Mouse (Mus musculus): Measurements from ENCODE around the gene Tmem8. TPM values are rescaled to one million over a fixed set of nuclear protein-coding genes. Genes with fewer than 3 reads are reported as not detected.
"Not testable (repeated sequence)": the region's sequence is repeated elsewhere in the genome, so short reads cannot be mapped to it uniquely, and the experiment has no call there.

Tmem8 gene
- polyA plus RNA-seq, 1 experiment from 2014 or later, result 26.5 TPM

- 36% methylated on average over 9 of the region's 9 CpGs for WGBS
- no peak for ATAC-seq
- Histone ChIP-seq H3K4me1 (replicated peaks; ENCODE audit: control insufficient read depth, insufficient read depth, low read length) (no peaks in the 10 kb centered on the region), H3K27me3 (replicated peaks; ENCODE audit: control insufficient read depth, insufficient read depth, low read length) (no peaks in the 10 kb centered on the region), H3K4me2 (replicated peaks; ENCODE audit: low read depth) (peak overlapping the region; percentile 87), H3K36me3 (ENCODE audit: control insufficient read depth, insufficient read depth) (peaks cover 4% of the 10 kb centered on the region; the same call in 1 of the 2 replicates), H3K4me3 (ENCODE audit: low read depth, low read length) (peak overlapping the region; percentile 53), H3K27ac (ENCODE audit: low read depth, low read length) (no peak overlapping the region), H3K9me3 (ENCODE audit: control insufficient read depth) (no peaks in the 10 kb centered on the region), H3K9ac (ENCODE audit: low read depth, low read length) (peak overlapping the region; percentile 62; the same call in 1 of the 2 replicates)
- no peak for TF ChIP-seq CTCF (IDR thresholded peaks at IDR 0.05; ENCODE audit: low read depth)
These were observed 18.5 kb upstream of the Tmem8 start for GRCm38 (mm10) chr17:26094531-26095110.

GRCm38 (mm10) chr17:26095121-26095740 is 17.9 kb upstream of the Tmem8 start, which contains the start of gene Nme4:
TSS of gene Nme4 (minus strand) at chr17:26095602.
- Histone ChIP-seq H3K4me2 (replicated peaks; ENCODE audit: low read depth) (peak within 1 kb of the TSS; percentile 87), H3K36me3 (ENCODE audit: control insufficient read depth, insufficient read depth) (peaks cover 4% of the 10 kb centered on the region; the same call in 1 of the 2 replicates), H3K9ac (ENCODE audit: low read depth, low read length) (peak within 1 kb of the TSS; percentile 62), H3K4me3 (ENCODE audit: low read depth, low read length) (peak within 1 kb of the TSS; percentile 53), H3K9me3 (ENCODE audit: control insufficient read depth) (no peaks in the 10 kb centered on the region), H3K27me3 (replicated peaks; ENCODE audit: control insufficient read depth, insufficient read depth, low read length) (no peaks in the 10 kb centered on the region), H3K4me1 (replicated peaks; ENCODE audit: control insufficient read depth, insufficient read depth, low read length) (no peaks in the 10 kb centered on the region), H3K27ac (ENCODE audit: low read depth, low read length) (no peak within 1 kb of the TSS)
- WGBS, result under 1% methylated on average over 47 of the region's 47 CpGs
- TF ChIP-seq CTCF (IDR thresholded peaks at IDR 0.05; ENCODE audit: low read depth), result no peak
- ATAC-seq, result peak; percentile 72

DNA sequence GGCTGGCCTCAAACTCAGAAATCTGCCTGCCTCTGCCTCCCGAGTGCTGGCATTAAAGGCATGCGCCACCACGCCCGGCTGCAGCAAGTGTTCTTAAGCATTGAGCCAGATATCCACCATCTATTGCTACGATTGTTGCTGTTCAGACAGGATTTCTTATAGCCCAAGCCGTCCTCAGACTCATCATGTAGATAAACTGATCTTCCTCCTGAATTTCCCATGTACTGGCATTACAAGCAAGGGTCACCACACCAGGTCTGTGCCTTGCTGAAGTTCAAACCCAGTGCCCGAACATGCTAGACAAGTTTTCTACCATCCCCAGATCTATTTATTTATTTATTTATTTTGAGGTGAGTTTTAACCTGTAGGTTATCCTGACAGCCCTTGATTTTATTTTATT is 14.6 kb upstream of the Tmem8 start:
- ATAC-seq, result no peak
- WGBS, result 89% methylated on average over 7 of the region's 7 CpGs

GRCm38 (mm10) chr17:26099316-26099715 is 13.8 kb upstream of the Tmem8 start:
- H3K27ac ChIP-seq (ENCODE audit: low read depth, low read length); H3K4me2 ChIP-seq (replicated peaks; ENCODE audit: low read depth); ATAC-seq; H3K4me1 ChIP-seq (replicated peaks; ENCODE audit: control insufficient read depth, insufficient read depth, low read length); H3K9ac ChIP-seq (ENCODE audit: low read depth, low read length); H3K4me3 ChIP-seq (ENCODE audit: low read depth, low read length); H3K27me3 ChIP-seq (replicated peaks; ENCODE audit: control insufficient read depth, insufficient read depth, low read length); H3K9me3 ChIP-seq (ENCODE audit: control insufficient read depth); H3K36me3 ChIP-seq (ENCODE audit: control insufficient read depth, insufficient read depth): not testable (repeated sequence)
- 68% methylated on average over 3 of the region's 3 CpGs for WGBS
- TF ChIP-seq CTCF (IDR thresholded peaks at IDR 0.05; ENCODE audit: low read depth), result peak; percentile 60

More for the DNA sequence above, 14.6 kb upstream of the Tmem8 start:
- Histone ChIP-seq H3K4me3 (ENCODE audit: low read depth, low read length) (no peak overlapping the region), H3K4me2 (replicated peaks; ENCODE audit: low read depth) (no peak overlapping the region), H3K9me3 (ENCODE audit: control insufficient read depth) (no peaks in the 10 kb centered on the region), H3K27me3 (replicated peaks; ENCODE audit: control insufficient read depth, insufficient read depth, low read length) (no peaks in the 10 kb centered on the region), H3K36me3 (ENCODE audit: control insufficient read depth, insufficient read depth) (no peaks in the 10 kb centered on the region), H3K27ac (ENCODE audit: low read depth, low read length) (no peak overlapping the region), H3K9ac (ENCODE audit: low read depth, low read length) (no peak overlapping the region), H3K4me1 (replicated peaks; ENCODE audit: control insufficient read depth, insufficient read depth, low read length) (no peaks in the 10 kb centered on the region)
- TF ChIP-seq CTCF (IDR thresholded peaks at IDR 0.05; ENCODE audit: low read depth), result no peak

DNA sequence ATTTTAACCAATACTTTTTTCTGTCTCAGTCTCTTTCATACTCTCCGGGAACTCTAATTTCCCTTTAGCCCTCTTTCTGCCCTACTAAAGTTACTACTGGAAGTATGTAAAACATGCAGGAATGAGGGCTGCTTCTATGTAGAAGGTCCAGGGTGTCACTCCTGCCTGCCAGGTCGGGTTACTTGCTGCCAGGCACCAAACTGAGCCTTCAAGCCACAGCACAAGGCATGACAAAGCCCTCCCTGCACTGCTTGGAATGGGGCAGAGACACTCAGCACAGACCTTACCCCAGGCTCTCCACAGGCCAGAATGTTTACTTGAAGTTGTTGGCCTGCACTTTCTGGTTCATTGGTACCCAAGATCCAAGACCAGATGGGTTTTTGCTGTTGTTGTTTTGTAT is 12.9 kb upstream of the Tmem8 start:
- no peak overlapping the region for H3K9ac ChIP-seq (ENCODE audit: low read depth, low read length)
- H3K27ac ChIP-seq (ENCODE audit: low read depth, low read length), result no peak overlapping the region
- H3K27me3 ChIP-seq (replicated peaks; ENCODE audit: control insufficient read depth, insufficient read depth, low read length), result no peaks in the 10 kb centered on the region
- TF ChIP-seq CTCF (IDR thresholded peaks at IDR 0.05; ENCODE audit: low read depth), result no peak
- WGBS, result 55% methylated on average over 2 of the region's 2 CpGs
- no peak overlapping the region for H3K4me2 ChIP-seq (replicated peaks; ENCODE audit: low read depth)
- H3K4me1 ChIP-seq (replicated peaks; ENCODE audit: control insufficient read depth, insufficient read depth, low read length), result no peaks in the 10 kb centered on the region
- no peak for ATAC-seq
- no peaks in the 10 kb centered on the region for H3K9me3 ChIP-seq (ENCODE audit: control insufficient read depth)
- H3K4me3 ChIP-seq (ENCODE audit: low read depth, low read length), result no peak overlapping the region
- no peaks in the 10 kb centered on the region for H3K36me3 ChIP-seq (ENCODE audit: control insufficient read depth, insufficient read depth)

GRCm38 (mm10) chr17:26101478-26101877 is 11.6 kb upstream of the Tmem8 start:
- TF ChIP-seq CTCF (IDR thresholded peaks at IDR 0.05; ENCODE audit: low read depth), result no peak
- Histone ChIP-seq H3K9me3 (ENCODE audit: control insufficient read depth) (no peaks in the 10 kb centered on the region), H3K4me3 (ENCODE audit: low read depth, low read length) (no peak overlapping the region), H3K36me3 (ENCODE audit: control insufficient read depth, insufficient read depth) (no peaks in the 10 kb centered on the region), H3K4me2 (replicated peaks; ENCODE audit: low read depth) (no peak overlapping the region), H3K27ac (ENCODE audit: low read depth, low read length) (no peak overlapping the region), H3K9ac (ENCODE audit: low read depth, low read length) (no peak overlapping the region), H3K27me3 (replicated peaks; ENCODE audit: control insufficient read depth, insufficient read depth, low read length) (no peaks in the 10 kb centered on the region), H3K4me1 (replicated peaks; ENCODE audit: control insufficient read depth, insufficient read depth, low read length) (no peaks in the 10 kb centered on the region)
- peak; percentile 49; the same call in 1 of the 2 replicates for ATAC-seq
- 43% methylated on average over 4 of the region's 4 CpGs for WGBS

All from intestine, postnatal 0 days (tissue).